Mouse (Mus musculus) midbrain, embryonic 11.5 days (tissue): ENCODE results near the gene Myg1. TPM values are rescaled to one million over a fixed set of nuclear protein-coding genes. Genes with fewer than 3 reads are reported as not detected.

Source experiments
- ATAC-seq: fragments of 200-750 bp; cut with Nextera tagmentation; 2 replicates; pipeline ENCODE4 v1.8.0; 2017; ENCODE audit warnings: moderate TSS enrichment, moderate library complexity; ENCODE audit not compliant: low FRiP score
- DNase-seq: peaks from one replicate; pipeline ENCODE4 v3.0.0; 2015; ENCODE audit warnings: low spot score; ENCODE audit errors: missing footprints
- H3K27ac ChIP-seq: fragments of 300-500 bp; sonication (generic); 2 replicates; pipeline ENCODE4 v1.5.1; 2014; ENCODE audit warnings: low read depth, low read length
- H3K27me3 ChIP-seq: fragments of 300-500 bp; sonication (generic); 2 replicates; pipeline ENCODE4 v1.6.1; 2014; ENCODE audit warnings: mild to moderate bottlenecking, low read length, moderate library complexity, mixed read lengths; ENCODE audit not compliant: control insufficient read depth, insufficient read depth
- H3K36me3 ChIP-seq: fragments of 300-500 bp; sonication (generic); 2 replicates; pipeline ENCODE4 v1.6.1; 2014; ENCODE audit warnings: mild to moderate bottlenecking, low read length, moderate library complexity, mixed read lengths; ENCODE audit not compliant: control insufficient read depth, insufficient read depth
- H3K4me1 ChIP-seq: fragments of 300-500 bp; sonication (generic); 2 replicates; pipeline ENCODE4 v1.6.1; 2014; ENCODE audit warnings: low read length; ENCODE audit not compliant: control insufficient read depth, insufficient read depth
- H3K4me2 ChIP-seq: fragments of 300-500 bp; sonication (generic); 2 replicates; pipeline ENCODE4 v1.6.1; 2014; ENCODE audit warnings: mild to moderate bottlenecking, moderate library complexity
- H3K4me3 ChIP-seq: fragments of 300-500 bp; sonication (generic); 2 replicates; pipeline ENCODE4 v1.5.1; 2014; ENCODE audit warnings: low read depth, low read length
- H3K9ac ChIP-seq: fragments of 300-500 bp; sonication (generic); 2 replicates; pipeline ENCODE4 v1.6.1; 2014; ENCODE audit warnings: low read length
- H3K9me3 ChIP-seq: fragments of 300-500 bp; sonication (generic); 2 replicates; pipeline ENCODE4 v1.6.1; 2016; ENCODE audit warnings: low read length; ENCODE audit not compliant: control insufficient read depth
- WGBS: fragments of 180-500 bp; shearing (Covaris S2); extraction: QIAGEN DNeasy Blood & Tissue Kit; methylation state at CpG from one replicate; pipeline ENCODE4 v1.1.7; 2014; 5-methylcytosine and 5-hydroxymethylcytosine counted together
- polyA plus RNA-seq: library from polyadenylated mRNA; unstranded; fragments of >200 nt; fragmentation: Nextera tagmentation; extraction: Ambion mirVana; gene quantifications from 2 replicates; pipeline ENCODE4 v1.2.1, GENCODE M21; 2014

The Myg1 gene
- polyA plus RNA-seq, 1 experiment from 2014 or later = 99.5 TPM

DNA sequence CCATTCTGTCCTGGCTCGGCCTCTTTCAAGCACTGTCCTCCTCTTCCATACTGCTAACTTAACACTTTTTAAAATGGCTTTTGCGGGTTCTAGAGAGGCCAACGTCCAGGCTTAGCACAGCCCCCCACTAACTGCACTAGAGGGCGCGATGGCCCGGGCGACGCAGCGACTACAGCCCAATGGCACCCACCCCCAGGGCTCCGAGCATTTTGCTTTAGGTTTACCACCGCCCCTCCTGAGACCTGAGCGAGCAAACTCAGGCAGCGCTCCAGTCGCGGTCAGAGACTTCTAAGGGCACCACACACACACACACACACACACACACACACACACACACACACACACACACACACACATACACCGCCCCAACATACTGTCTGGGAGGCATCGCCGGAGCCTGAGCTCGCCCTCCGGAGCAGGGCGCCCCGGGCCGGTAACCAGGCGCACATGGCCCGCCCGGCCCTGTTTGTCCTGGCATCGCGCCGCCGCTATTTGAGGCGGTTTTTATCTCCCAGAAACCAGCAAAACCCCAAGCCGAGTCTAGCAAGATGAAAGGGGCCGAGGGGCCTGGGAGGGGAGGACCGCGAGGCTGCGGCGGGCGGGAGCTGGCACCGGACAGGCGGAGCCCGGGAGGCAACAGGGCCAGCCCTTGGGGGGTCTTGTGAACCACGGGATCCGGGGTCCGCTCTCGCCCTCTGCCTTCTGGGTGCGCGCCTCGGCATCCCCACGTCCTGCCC, 23.8 kb downstream of the Myg1 start:
- Histone ChIP-seq H3K9me3 (no peaks in the 10 kb centered on the region), H3K4me1 (peaks cover 28% of the 10 kb centered on the region), H3K36me3 (no peaks in the 10 kb centered on the region), H3K27me3 (peaks cover 27% of the 10 kb centered on the region), H3K27ac (peak overlapping the region; percentile 70), H3K4me2 (peak overlapping the region; percentile 96), H3K4me3 (peak overlapping the region; percentile 51), H3K9ac (peak overlapping the region; percentile 86)
- ATAC-seq (peak; percentile 68), DNase-seq (peak; percentile 98)
- under 1% methylated on average over 45 of the region's 49 CpGs for WGBS

DNA sequence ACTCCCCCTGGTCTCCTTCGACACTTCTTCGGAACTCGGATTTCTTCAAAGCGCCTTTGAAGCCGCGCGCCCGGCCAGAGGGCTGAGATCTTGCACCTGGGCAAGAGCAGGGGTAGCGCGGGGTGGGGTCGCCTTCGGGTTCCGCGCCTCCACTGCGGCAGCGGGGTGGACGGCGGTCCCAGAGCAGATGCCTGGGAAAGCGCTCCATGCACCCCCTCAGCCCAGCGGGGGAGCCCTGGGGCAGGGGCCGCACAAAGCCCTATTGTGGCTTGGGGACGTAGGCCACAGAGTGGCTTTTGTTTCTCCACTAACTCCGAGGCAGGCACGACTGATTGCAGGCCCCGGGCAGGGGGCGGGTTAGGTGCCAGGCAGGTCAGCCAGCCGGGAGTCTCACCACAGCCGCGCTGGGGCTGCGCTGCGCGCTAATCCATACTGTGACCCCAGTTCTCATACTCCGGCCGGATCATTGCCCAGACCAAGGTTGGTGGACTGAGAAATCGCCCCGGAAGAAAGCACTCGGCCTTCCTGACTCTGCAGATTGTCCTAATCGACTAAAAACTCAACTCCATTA, 24.4 kb downstream of the Myg1 start:
- Histone ChIP-seq H3K4me1 (peaks cover 28% of the 10 kb centered on the region), H3K36me3 (no peaks in the 10 kb centered on the region), H3K4me2 (peak overlapping the region; percentile 96), H3K4me3 (peak overlapping the region; percentile 51), H3K27me3 (peaks cover 27% of the 10 kb centered on the region), H3K9me3 (no peaks in the 10 kb centered on the region), H3K27ac (peak overlapping the region; percentile 70), H3K9ac (peak overlapping the region; percentile 86)
- peak; percentile 75 for ATAC-seq
- under 1% methylated on average over 38 of the region's 38 CpGs for WGBS
- peak; percentile 96 for DNase-seq

DNA sequence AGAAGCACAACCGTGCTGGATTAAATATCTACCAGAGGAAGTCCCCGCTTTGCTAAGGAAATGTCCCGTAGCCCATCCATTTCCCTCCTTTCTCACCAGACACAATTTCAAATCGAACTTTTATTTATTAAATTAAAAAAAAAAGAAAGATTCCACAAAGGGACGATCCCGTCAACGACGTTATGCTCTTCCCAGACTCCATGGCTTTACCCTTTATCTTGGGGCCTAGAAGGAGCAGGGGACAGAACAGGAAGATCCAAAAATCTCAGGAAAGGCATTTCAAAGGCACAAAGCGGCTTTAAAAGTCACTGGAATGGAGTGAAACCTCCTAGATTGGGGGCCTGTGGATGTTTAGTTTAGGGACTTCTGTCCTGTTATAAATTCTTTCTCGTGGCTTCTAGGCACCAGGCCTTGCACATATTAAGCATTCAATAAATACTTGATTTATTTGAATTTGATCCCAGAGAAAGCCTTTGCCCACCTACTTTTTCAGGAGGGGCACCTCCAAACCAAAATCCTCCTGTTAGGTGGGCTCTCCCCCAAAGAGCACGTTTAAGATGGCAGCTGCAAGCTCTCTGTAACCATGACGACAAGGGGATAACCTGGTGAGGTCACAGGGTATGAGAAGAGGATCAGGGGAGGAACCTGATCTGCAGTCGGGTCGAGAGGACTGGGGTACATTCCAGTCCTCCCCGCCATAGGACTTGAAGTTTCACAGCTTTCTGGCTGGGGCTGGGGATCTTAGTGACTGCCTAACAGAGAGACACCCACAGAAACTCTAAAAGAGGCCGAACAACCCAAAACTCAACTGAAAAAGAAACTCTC, 25.2 kb downstream of the Myg1 start:
- WGBS = 12% methylated on average over 16 of the region's 16 CpGs
- peak; percentile 95 for DNase-seq
- peak overlapping the region; percentile 86 for H3K9ac ChIP-seq
- peaks cover 27% of the 10 kb centered on the region for H3K27me3 ChIP-seq
- no peaks in the 10 kb centered on the region for H3K36me3 ChIP-seq
- no peak overlapping the region for H3K27ac ChIP-seq
- peaks cover 28% of the 10 kb centered on the region for H3K4me1 ChIP-seq
- H3K4me3 ChIP-seq = peak overlapping the region; percentile 51
- ATAC-seq = no peak
- H3K4me2 ChIP-seq = peak overlapping the region; percentile 96
- no peaks in the 10 kb centered on the region for H3K9me3 ChIP-seq

DNA sequence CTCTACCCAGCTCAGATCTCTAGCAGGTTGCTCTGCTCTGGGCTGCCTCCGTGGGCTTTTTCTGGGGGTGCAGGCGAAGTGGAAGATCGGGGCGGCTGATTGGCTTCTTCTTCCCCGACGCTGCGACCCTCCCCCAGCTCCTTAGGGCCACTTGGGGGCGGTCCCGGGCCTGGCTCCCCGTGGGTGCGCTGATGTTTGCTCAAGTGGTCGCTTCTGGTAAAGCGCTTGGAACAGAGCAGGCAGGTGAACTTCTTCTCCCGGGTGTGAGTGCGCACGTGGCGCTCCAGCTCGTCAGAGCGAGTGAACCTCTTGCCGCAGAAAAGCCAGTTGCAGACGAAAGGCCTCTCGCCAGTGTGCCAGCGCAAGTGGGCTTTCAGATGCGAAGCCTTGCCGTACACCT, 26.6 kb downstream of the Myg1 start:
- Histone ChIP-seq H3K4me3 (peak overlapping the region; percentile 6; the same call in 1 of the 2 replicates), H3K9me3 (no peaks in the 10 kb centered on the region), H3K4me1 (peaks cover 28% of the 10 kb centered on the region), H3K27me3 (peaks cover 27% of the 10 kb centered on the region), H3K36me3 (no peaks in the 10 kb centered on the region), H3K27ac (no peak overlapping the region), H3K4me2 (peak overlapping the region; percentile 29), H3K9ac (no peak overlapping the region)
- DNase-seq (peak; percentile 92), ATAC-seq (no peak)
- 4% methylated on average over 25 of the region's 25 CpGs for WGBS

DNA sequence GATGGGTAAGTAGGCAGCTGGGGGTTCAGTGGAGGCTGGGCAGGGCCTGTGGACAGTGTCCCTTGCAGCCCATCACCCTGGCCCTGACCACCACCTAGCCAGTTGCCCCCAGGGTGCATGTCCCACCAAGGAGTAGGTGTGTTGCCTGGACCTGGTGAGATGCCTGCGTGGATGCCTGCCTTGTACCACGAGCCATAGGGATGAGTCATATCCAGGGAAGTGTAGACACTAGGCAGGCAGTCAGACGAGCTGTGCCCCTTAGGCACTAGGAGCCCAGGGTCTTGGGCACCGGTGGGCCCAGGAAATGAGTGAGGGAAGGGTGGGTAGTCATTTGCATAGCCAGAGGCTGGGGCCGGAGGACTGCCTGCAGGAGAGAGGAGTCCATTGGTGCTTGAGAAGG, 27.3 kb downstream of the Myg1 start:
- Histone ChIP-seq H3K9ac (no peak overlapping the region), H3K36me3 (no peaks in the 10 kb centered on the region), H3K4me1 (peaks cover 28% of the 10 kb centered on the region), H3K9me3 (no peaks in the 10 kb centered on the region), H3K4me2 (no peak overlapping the region), H3K27ac (no peak overlapping the region), H3K27me3 (peaks cover 31% of the 10 kb centered on the region), H3K4me3 (no peak overlapping the region)
- ATAC-seq (no peak), DNase-seq (no peak)
- 26% methylated on average over 5 of the region's 5 CpGs for WGBS

DNA sequence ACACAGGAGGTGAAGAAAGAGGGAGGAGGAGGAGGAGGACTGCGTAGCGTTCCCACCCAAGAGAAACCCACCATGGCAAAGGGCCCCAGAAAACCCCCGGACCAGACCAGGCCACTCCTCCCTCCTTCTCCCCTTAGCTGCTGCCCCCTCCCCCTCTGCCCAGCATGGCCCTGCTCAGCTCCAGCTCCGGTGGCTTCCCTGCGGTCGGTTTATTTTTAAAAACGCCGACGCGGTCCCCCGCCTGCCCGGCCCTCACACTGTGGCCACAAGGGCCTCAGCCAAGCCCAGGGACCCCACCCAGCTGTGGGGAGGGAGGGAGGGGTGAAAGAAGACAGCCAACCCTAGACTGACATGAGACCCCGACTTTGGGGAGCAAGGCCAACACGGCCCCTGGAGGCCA, 31.1 kb downstream of the Myg1 start:
- ATAC-seq (no peak), DNase-seq (no peak)
- Histone ChIP-seq H3K4me3 (no peak overlapping the region), H3K36me3 (no peaks in the 10 kb centered on the region), H3K9ac (no peak overlapping the region; the same call in 1 of the 2 replicates), H3K4me2 (peak overlapping the region; percentile 30; the same call in 1 of the 2 replicates), H3K4me1 (peaks cover 19% of the 10 kb centered on the region), H3K9me3 (no peaks in the 10 kb centered on the region), H3K27me3 (peaks cover 25% of the 10 kb centered on the region), H3K27ac (no peak overlapping the region)
- 8% methylated on average over 14 of the region's 14 CpGs for WGBS

DNA sequence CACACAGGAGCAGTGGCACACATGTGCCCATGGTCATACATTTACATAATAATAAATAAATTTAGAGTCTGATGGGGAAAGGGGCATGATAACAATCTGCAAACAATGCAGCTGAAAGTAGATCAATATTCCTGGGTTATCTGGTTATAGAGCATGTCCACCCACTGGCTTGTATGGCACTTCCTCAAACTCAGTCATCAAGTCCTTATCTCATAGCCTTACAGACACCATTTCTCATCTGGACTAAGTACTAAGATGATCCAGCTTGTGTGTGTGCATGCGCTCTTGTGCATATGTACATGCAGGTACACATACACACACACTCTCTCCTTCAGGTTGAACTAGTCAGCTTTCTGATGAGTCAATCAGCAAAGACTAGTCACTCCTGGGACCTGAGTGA, 33.2 kb downstream of the Myg1 start:
- no peak overlapping the region for H3K27ac ChIP-seq
- no peaks in the 10 kb centered on the region for H3K9me3 ChIP-seq
- no peak for ATAC-seq
- no peak for DNase-seq
- H3K36me3 ChIP-seq = no peaks in the 10 kb centered on the region
- no peak overlapping the region for H3K9ac ChIP-seq
- 98% methylated on average over 1 of the region's 1 CpGs for WGBS
- peaks cover 9% of the 10 kb centered on the region; the same call in 1 of the 2 replicates for H3K27me3 ChIP-seq
- no peak overlapping the region for H3K4me3 ChIP-seq
- peaks cover 8% of the 10 kb centered on the region for H3K4me1 ChIP-seq
- H3K4me2 ChIP-seq = no peak overlapping the region

DNA sequence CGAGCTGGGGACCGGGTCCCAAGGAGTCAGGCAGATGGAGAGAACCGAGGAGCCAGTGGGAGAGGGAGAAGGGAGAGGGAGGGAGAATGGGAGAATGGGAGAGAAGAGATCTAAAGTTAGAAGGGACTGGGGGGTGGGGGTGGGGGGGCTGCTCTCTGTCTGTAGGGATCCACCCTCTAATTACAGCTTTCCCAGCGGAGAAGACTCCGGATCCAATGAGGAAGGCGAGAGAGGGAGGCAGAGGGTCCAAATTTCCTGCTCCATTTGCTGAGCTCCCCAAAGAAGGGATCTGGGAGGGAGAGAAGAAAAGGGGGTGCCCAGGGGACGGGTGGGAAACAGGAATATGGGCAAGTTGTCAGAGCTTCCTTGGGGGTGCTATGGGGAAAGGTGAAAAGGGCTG, 34.7 kb downstream of the Myg1 start:
- peak overlapping the region; percentile 47 for H3K4me2 ChIP-seq
- H3K9me3 ChIP-seq = no peaks in the 10 kb centered on the region
- H3K4me3 ChIP-seq = 0 out of 2 replicates have a peak overlapping the region, but pooled peaks have one; percentile 14
- peak overlapping the region; percentile 36 for H3K9ac ChIP-seq
- no peak overlapping the region for H3K27ac ChIP-seq
- no peaks in the 10 kb centered on the region for H3K36me3 ChIP-seq
- H3K27me3 ChIP-seq = peaks cover 11% of the 10 kb centered on the region
- DNase-seq (no peak), ATAC-seq (no peak)
- 1% methylated on average over 7 of the region's 7 CpGs for WGBS
- peaks cover 19% of the 10 kb centered on the region for H3K4me1 ChIP-seq
